Mouse (Mus musculus) intestine, embryonic 14.5 days (tissue): ENCODE measurements around the gene Gm8237. TPM values are rescaled to one million over a fixed set of nuclear protein-coding genes. Genes with fewer than 3 reads are reported as not detected.

Experiments
- polyA plus RNA-seq: library from polyadenylated mRNA; unstranded; fragments of >200 nt; fragmentation: Nextera tagmentation; extraction: Ambion mirVana; gene quantifications from 2 replicates; pipeline ENCODE4 v1.2.1, GENCODE M21; 2014

The Gm8237 gene
- polyA plus RNA-seq, 1 experiment from 2014 or later: not detected

Other genes with a start within 250 kb of the Gm8237 start
- gene Gm8265, start 247.4 kb downstream of the Gm8237 start, polyA plus RNA-seq: not detected in 2 replicates
- gene Gm9603, start 192.9 kb downstream of the Gm8237 start, polyA plus RNA-seq: not detected in 2 replicates
- not detected in 2 replicates for gene Gm3373, start 138.8 kb downstream of the Gm8237 start, polyA plus RNA-seq
- 0.89 and 1.4 TPM in 2 replicates for gene Gm3383, start 72.4 kb downstream of the Gm8237 start, polyA plus RNA-seq
- gene Gm3424, start 50.1 kb downstream of the Gm8237 start, polyA plus RNA-seq: not detected in 2 replicates
- 0.64 and 1.0 TPM in 2 replicates for gene Gm3248, start 81.4 kb upstream of the Gm8237 start, polyA plus RNA-seq
- not detected in 2 replicates for gene Gm3453, start 98.8 kb upstream of the Gm8237 start, polyA plus RNA-seq
- not detected in 2 replicates for gene Gm6337, start 177.9 kb upstream of the Gm8237 start, polyA plus RNA-seq
- 0.99 and 1.3 TPM in 2 replicates for gene Gm8206, start 213.6 kb upstream of the Gm8237 start, polyA plus RNA-seq
- gene Gm3468, start 228.3 kb upstream of the Gm8237 start, polyA plus RNA-seq: 2.7 and 3.3 TPM in 2 replicates
- gene Gm3476, start 245.4 kb upstream of the Gm8237 start, polyA plus RNA-seq: not detected in 2 replicates